Mouse (Mus musculus) heart, postnatal 0 days (tissue): ENCODE measurements around the gene Ffar1.

ENCODE experiments used
- CTCF ChIP-seq: IDR thresholded peaks from 2 replicates; pipeline ENCODE4 v1.5.1; 2016; ENCODE audit warnings: antibody characterized with exemption, control low read depth, low read depth
- EP300 ChIP-seq: IDR thresholded peaks from 2 replicates; pipeline ENCODE4 v1.6.1; 2016; ENCODE audit warnings: antibody characterized with exemption, low read depth

DNA sequence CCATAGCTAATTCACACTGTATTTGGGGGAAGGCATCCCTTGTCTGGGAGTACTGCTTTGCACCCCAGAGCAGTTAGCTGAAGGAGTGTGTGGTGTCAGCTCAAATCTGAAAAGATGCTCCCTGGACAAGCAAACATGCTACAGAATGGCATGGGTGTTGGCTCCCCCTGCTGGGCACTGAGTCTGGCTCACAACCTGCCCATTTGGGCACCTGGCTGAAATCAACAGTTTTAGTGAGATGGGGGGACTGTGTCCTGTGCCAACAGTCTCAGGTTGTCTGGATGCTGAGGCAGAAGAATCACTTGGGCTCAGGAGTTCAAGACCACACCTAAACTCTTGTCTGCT is 2.1 kb downstream of the Ffar1 start:
- TF ChIP-seq CTCF: peak; percentile 73
- TF ChIP-seq EP300: no peak
